Mouse (Mus musculus): ENCODE data around the gene 4933402J07Rik. TPM values are rescaled to one million over a fixed set of nuclear protein-coding genes. Genes with fewer than 3 reads are reported as not detected.

Gene 4933402J07Rik
- polyA plus RNA-seq, 1 experiment from 2014 or later = not detected

GRCm38 (mm10) chr8:87569706-87570563, 6.3 kb downstream of the 4933402J07Rik start:
- peak; percentile 38 for DNase-seq (ENCODE audit: low spot score)
- H3K27me3 ChIP-seq (ENCODE audit: low read depth, poor library complexity, severe bottlenecking) = peaks cover 16% of the 10 kb centered on the region
- 35% methylated on average over 13 of the region's 13 CpGs for WGBS
- peak overlapping the region; percentile 41 for H3K4me3 ChIP-seq
- H3K9me3 ChIP-seq (replicated peaks) = no peaks in the 10 kb centered on the region
- H3K36me3 ChIP-seq = no peaks in the 10 kb centered on the region
- H3K27ac ChIP-seq = peak overlapping the region; percentile 66
- H3K4me1 ChIP-seq = peaks cover 15% of the 10 kb centered on the region

GRCm38 (mm10) chr8:87570564-87570855, 6.9 kb downstream of the 4933402J07Rik start:
- H3K4me3 ChIP-seq = peak overlapping the region; percentile 41
- no peaks in the 10 kb centered on the region for H3K9me3 ChIP-seq (replicated peaks)
- 3% methylated on average over 8 of the region's 8 CpGs for WGBS
- no peaks in the 10 kb centered on the region for H3K36me3 ChIP-seq
- H3K4me1 ChIP-seq = peaks cover 15% of the 10 kb centered on the region
- peak overlapping the region; percentile 66 for H3K27ac ChIP-seq
- DNase-seq (ENCODE audit: low spot score) = peak; percentile 39
- peaks cover 16% of the 10 kb centered on the region for H3K27me3 ChIP-seq (ENCODE audit: low read depth, poor library complexity, severe bottlenecking)

GRCm38 (mm10) chr8:87570880-87571279, 7.2 kb downstream of the 4933402J07Rik start:
- no peaks in the 10 kb centered on the region for H3K36me3 ChIP-seq
- peak overlapping the region; percentile 66; the same call in 1 of the 2 replicates for H3K27ac ChIP-seq
- peak; percentile 34 for DNase-seq (ENCODE audit: low spot score)
- peaks cover 16% of the 10 kb centered on the region for H3K27me3 ChIP-seq (ENCODE audit: low read depth, poor library complexity, severe bottlenecking)
- WGBS = 8% methylated on average over 7 of the region's 7 CpGs
- peaks cover 15% of the 10 kb centered on the region for H3K4me1 ChIP-seq
- H3K9me3 ChIP-seq (replicated peaks) = no peaks in the 10 kb centered on the region
- H3K4me3 ChIP-seq = peak overlapping the region; percentile 41; the same call in 1 of the 2 replicates

GRCm38 (mm10) chr8:87594272-87594671, 30.6 kb downstream of the 4933402J07Rik start:
- Histone ChIP-seq H3K27ac (no peak overlapping the region), H3K27me3 (ENCODE audit: low read depth, poor library complexity, severe bottlenecking) (no peaks in the 10 kb centered on the region), H3K9me3 (replicated peaks) (no peaks in the 10 kb centered on the region), H3K4me1 (0 out of 2 replicates have a peak, but pooled peaks cover 3% of the 10 kb centered on the region), H3K4me3 (no peak overlapping the region), H3K36me3 (no peaks in the 10 kb centered on the region)
- WGBS = 0% methylated on average over 2 of the region's 2 CpGs
- peak; percentile 87 for DNase-seq (ENCODE audit: low spot score)

- no peaks in the 10 kb centered on the region for H3K36me3 ChIP-seq
- peaks cover 26% of the 10 kb centered on the region for H3K27me3 ChIP-seq (ENCODE audit: low read depth, poor library complexity, severe bottlenecking)
- peaks cover 13% of the 10 kb centered on the region; the same call in 1 of the 2 replicates for H3K4me1 ChIP-seq
- 83% methylated on average over 2 of the region's 2 CpGs for WGBS
- no peak for DNase-seq (ENCODE audit: low spot score)
- no peaks in the 10 kb centered on the region for H3K9me3 ChIP-seq (replicated peaks)
- H3K27ac ChIP-seq = no peak overlapping the region
- H3K4me3 ChIP-seq = no peak overlapping the region
These were observed 39.1 kb downstream of the 4933402J07Rik start for GRCm38 (mm10) chr8:87602731-87603130.

- Histone ChIP-seq H3K36me3 (no peaks in the 10 kb centered on the region), H3K27me3 (ENCODE audit: low read depth, poor library complexity, severe bottlenecking) (peaks cover 9% of the 10 kb centered on the region; the same call in 1 of the 2 replicates), H3K4me3 (no peak overlapping the region), H3K9me3 (replicated peaks) (no peaks in the 10 kb centered on the region), H3K4me1 (peaks cover 9% of the 10 kb centered on the region; the same call in 1 of the 2 replicates), H3K27ac (no peak overlapping the region)
- no peak for DNase-seq (ENCODE audit: low spot score)
- 88% methylated on average over 7 of the region's 7 CpGs for WGBS
These were observed 45.5 kb downstream of the 4933402J07Rik start for GRCm38 (mm10) chr8:87609110-87609509.

- 92% methylated on average over 4 of the region's 4 CpGs for WGBS
- Histone ChIP-seq H3K27me3 (ENCODE audit: low read depth, poor library complexity, severe bottlenecking) (peaks cover 8% of the 10 kb centered on the region; the same call in 1 of the 2 replicates), H3K4me3 (no peak overlapping the region), H3K36me3 (no peaks in the 10 kb centered on the region), H3K27ac (no peak overlapping the region), H3K9me3 (replicated peaks) (no peaks in the 10 kb centered on the region), H3K4me1 (peaks cover 9% of the 10 kb centered on the region; the same call in 1 of the 2 replicates)
- no peak for DNase-seq (ENCODE audit: low spot score)
These were observed 46.1 kb downstream of the 4933402J07Rik start for GRCm38 (mm10) chr8:87609651-87610192.

- Histone ChIP-seq H3K4me3 (no peak overlapping the region), H3K9me3 (replicated peaks) (no peaks in the 10 kb centered on the region), H3K27ac (no peak overlapping the region), H3K4me1 (peaks cover 7% of the 10 kb centered on the region), H3K36me3 (no peaks in the 10 kb centered on the region), H3K27me3 (ENCODE audit: low read depth, poor library complexity, severe bottlenecking) (peaks cover 18% of the 10 kb centered on the region; the same call in 1 of the 2 replicates)
- DNase-seq (ENCODE audit: low spot score) = no peak
- WGBS = 90% methylated on average over 1 of the region's 1 CpGs
These were observed 50.0 kb downstream of the 4933402J07Rik start for GRCm38 (mm10) chr8:87613701-87614100.

- Histone ChIP-seq H3K9me3 (replicated peaks) (no peaks in the 10 kb centered on the region), H3K27ac (no peak overlapping the region), H3K4me1 (peaks cover 7% of the 10 kb centered on the region), H3K27me3 (ENCODE audit: low read depth, poor library complexity, severe bottlenecking) (peaks cover 22% of the 10 kb centered on the region; the same call in 1 of the 2 replicates), H3K4me3 (no peak overlapping the region), H3K36me3 (no peaks in the 10 kb centered on the region)
- 52% methylated on average over 7 of the region's 7 CpGs for WGBS
- DNase-seq (ENCODE audit: low spot score) = no peak
These were observed 55.5 kb downstream of the 4933402J07Rik start for GRCm38 (mm10) chr8:87619118-87619517.

- no peaks in the 10 kb centered on the region for H3K36me3 ChIP-seq
- 75% methylated on average over 2 of the region's 2 CpGs for WGBS
- H3K9me3 ChIP-seq (replicated peaks) = no peaks in the 10 kb centered on the region
- H3K27ac ChIP-seq = no peak overlapping the region
- no peak overlapping the region for H3K4me3 ChIP-seq
- H3K27me3 ChIP-seq (ENCODE audit: low read depth, poor library complexity, severe bottlenecking) = peaks cover 22% of the 10 kb centered on the region; the same call in 1 of the 2 replicates
- DNase-seq (ENCODE audit: low spot score) = no peak
- peaks cover 7% of the 10 kb centered on the region for H3K4me1 ChIP-seq
These were observed 55.9 kb downstream of the 4933402J07Rik start for GRCm38 (mm10) chr8:87619529-87619928.

GRCm38 (mm10) chr8:87620225-87620624, 56.6 kb downstream of the 4933402J07Rik start:
- WGBS = 70% methylated on average over 6 of the region's 6 CpGs

GRCm38 (mm10) chr8:87621181-87621580, 57.5 kb downstream of the 4933402J07Rik start:
- no peak for DNase-seq (ENCODE audit: low spot score)
- H3K36me3 ChIP-seq = no peaks in the 10 kb centered on the region
- WGBS = 87% methylated on average over 12 of the region's 12 CpGs

More at GRCm38 (mm10) chr8:87620225-87620624, 56.6 kb downstream of the 4933402J07Rik start:
- H3K27me3 ChIP-seq (ENCODE audit: low read depth, poor library complexity, severe bottlenecking) = peaks cover 22% of the 10 kb centered on the region; the same call in 1 of the 2 replicates
- no peak for DNase-seq (ENCODE audit: low spot score)
- peaks cover 7% of the 10 kb centered on the region for H3K4me1 ChIP-seq
- H3K27ac ChIP-seq = no peak overlapping the region
- H3K36me3 ChIP-seq = no peaks in the 10 kb centered on the region
- no peaks in the 10 kb centered on the region for H3K9me3 ChIP-seq (replicated peaks)
- no peak overlapping the region for H3K4me3 ChIP-seq

GRCm38 (mm10) chr8:87629656-87630055, 66.0 kb downstream of the 4933402J07Rik start:
- Histone ChIP-seq H3K4me3 (no peak overlapping the region), H3K4me1 (peaks cover 4% of the 10 kb centered on the region; the same call in 1 of the 2 replicates), H3K27ac (no peak overlapping the region), H3K27me3 (ENCODE audit: low read depth, poor library complexity, severe bottlenecking) (peaks cover 13% of the 10 kb centered on the region; the same call in 1 of the 2 replicates), H3K9me3 (replicated peaks) (no peaks in the 10 kb centered on the region), H3K36me3 (no peaks in the 10 kb centered on the region)
- DNase-seq (ENCODE audit: low spot score) = no peak
- 43% methylated on average over 6 of the region's 6 CpGs for WGBS

More at GRCm38 (mm10) chr8:87621181-87621580, 57.5 kb downstream of the 4933402J07Rik start:
- no peak overlapping the region for H3K27ac ChIP-seq
- no peak overlapping the region for H3K4me3 ChIP-seq
- H3K4me1 ChIP-seq = peaks cover 6% of the 10 kb centered on the region
- no peaks in the 10 kb centered on the region for H3K9me3 ChIP-seq (replicated peaks)
- H3K27me3 ChIP-seq (ENCODE audit: low read depth, poor library complexity, severe bottlenecking) = peaks cover 14% of the 10 kb centered on the region; the same call in 1 of the 2 replicates

Measured in limb, embryonic 10.5 days (tissue).